Mouse (Mus musculus) neutrophil, adult 59 days (primary cell): ENCODE results near the gene Zfp790. TPM values are rescaled to one million over a fixed set of nuclear protein-coding genes. Genes with fewer than 3 reads are reported as not detected.

ENCODE experiments used
- total RNA-seq, 2 experiments: library from RNA; stranded (reverse); gene quantifications; 1 replicate in 1 of 2; 2 replicates in 1 of 2; pipeline ENCODE4 v1.2.4; 2023

Zfp790 gene
- 1 to 10 TPM; 4.1 to 6.0 TPM for total RNA-seq

DNA sequence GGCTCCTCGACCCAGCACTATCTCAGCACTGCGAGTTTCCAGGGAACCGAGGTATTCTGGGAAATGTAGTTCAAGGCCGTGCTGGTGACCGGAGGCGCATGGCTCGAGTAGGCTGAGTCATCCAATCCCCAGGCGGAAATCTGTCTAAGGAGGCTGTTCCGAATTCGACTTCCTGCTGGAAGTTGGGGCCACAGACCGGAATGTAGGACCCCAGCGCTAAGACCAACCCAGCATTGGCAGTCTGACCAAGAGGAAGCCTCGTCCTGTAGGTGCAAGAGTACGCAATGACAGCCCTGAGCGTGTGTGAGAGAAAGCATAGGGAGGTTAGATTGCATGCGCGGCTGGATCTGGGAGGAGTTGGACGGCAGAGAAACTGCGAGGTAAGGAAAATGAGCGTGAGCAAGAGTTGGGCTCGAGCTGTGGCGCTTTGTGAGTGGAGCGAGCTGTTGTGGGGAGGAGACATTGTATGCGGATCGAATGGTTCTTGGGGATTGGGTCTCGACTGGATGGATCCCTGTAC is at the start of gene Zfp790:
Zfp790 (plus strand) TSS at position 205 of the 520 bp plus-strand sequence.

GRCm38 (mm10) chr7:29768090-29768900 is 47.6 kb upstream of the Zfp790 start, which contains the start of gene Zfp84:
Gene Zfp84 (plus strand): TSS chr7:29768552.

DNA sequence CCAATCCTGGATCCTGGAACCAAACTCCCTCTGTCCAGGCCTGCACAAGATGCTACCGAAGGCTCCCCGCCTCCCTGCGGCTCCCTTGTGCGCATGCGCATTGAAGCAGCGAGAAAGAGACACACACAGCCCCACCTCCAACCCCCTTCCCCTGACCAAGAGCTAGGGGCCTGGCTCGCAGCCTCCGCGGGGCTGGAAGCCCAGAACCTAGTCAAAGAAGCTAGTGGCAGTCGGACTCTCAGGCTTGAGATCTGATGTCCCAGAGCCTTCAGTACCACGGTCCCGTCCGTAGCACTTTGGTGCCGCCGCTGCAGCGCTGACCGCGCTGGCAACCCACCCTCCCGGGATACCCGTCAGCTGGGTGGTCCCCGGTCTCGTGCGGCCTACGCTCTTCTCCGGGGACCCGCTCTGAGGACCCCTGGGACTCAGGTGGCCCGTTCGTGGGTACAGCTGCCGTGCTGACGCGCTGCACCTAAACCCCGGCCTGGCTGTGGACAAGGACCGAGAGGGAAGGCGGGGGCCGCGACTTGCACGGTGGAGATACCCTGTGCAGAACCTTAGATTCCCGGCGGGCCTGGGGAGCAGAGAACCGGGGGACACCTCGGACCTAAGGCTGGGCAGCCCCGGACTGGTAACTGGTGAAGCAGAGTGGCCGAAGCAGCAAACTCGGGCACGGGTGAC is 31.9 kb upstream of the Zfp790 start, which contains the start of gene Zfp30:
Zfp30 (plus strand) TSS at position 128 of the 681 bp plus-strand sequence.

DNA sequence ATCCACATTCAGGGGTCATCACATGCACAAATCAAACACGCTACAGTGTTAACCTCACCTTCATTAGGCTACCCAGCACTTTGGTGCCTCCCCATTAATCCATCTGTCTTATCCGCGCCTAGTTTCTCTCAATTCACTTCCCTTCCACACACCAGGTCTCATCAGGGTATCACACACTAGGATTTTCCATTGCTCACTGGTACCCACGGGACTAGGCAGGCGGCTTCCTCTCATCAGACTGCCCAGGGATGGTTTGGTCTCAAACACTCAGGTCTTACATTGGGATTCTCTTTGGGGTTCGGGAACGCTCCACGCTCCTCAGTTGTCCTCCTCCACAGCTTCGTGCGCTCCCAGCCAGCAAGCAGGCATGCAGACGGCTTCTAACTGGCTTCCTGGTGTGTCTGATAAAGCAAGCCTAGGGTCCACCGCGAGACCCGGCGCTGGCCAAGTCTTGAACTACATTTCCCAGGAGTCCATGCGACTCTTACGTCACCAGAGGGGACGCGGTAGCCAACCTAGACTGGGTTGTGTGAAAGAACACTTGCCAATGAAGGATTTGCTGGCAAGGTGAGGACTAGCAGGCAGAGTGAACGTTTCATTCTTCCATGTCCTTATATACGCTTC is 37.4 kb downstream of the Zfp790 start, which contains the start of gene Zfp940:
Zfp940 (minus strand) TSS at position 451 of the 624 bp plus-strand sequence.

GRCm38 (mm10) chr7:29859532-29860517 is 43.9 kb downstream of the Zfp790 start, which contains the start of gene Zfp420:
Gene Zfp420 (plus strand): TSS chr7:29859979.

Other genes starting within 250 kb of the Zfp790 start
- not detected for gene Catsperg2, start 89.1 kb upstream of the Zfp790 start, total RNA-seq
- 1 to 10 TPM; 9.0 to 9.7 TPM for gene Zfp84, start 47.6 kb upstream of the Zfp790 start, total RNA-seq
- under 1 TPM in 1 of 2 experiments, not detected in 1; 0.09 TPM for gene Zfp30, start 32.1 kb upstream of the Zfp790 start, total RNA-seq
- under 1 TPM; 0.24 to 0.73 TPM for gene Zfp940, start 37.6 kb downstream of the Zfp790 start, total RNA-seq
- 1 to 10 TPM; 2.0 TPM for gene Zfp420, start 43.9 kb downstream of the Zfp790 start, total RNA-seq
- 1 to 10 TPM; 1.7 to 2.4 TPM for gene Zfp27, start 90.5 kb downstream of the Zfp790 start, total RNA-seq
- under 1 TPM; 0.46 to 0.80 TPM for gene Zfp383, start 92.1 kb downstream of the Zfp790 start, total RNA-seq
- gene Zfp74, start 138.0 kb downstream of the Zfp790 start, total RNA-seq: 1 to 10 TPM; 2.7 to 3.3 TPM
- gene Zfp568, start 167.8 kb downstream of the Zfp790 start, total RNA-seq: 10 to 100 TPM in 1 of 2 experiments, 1 to 10 TPM in 1; 9.7 to 13.8 TPM
- under 1 TPM; 0.44 to 0.71 TPM for gene Zfp14, start 235.3 kb downstream of the Zfp790 start, total RNA-seq